Mouse (Mus musculus): ENCODE measurements around the gene Kcnk7.
"Not testable (repeated sequence)": the region's sequence is repeated elsewhere in the genome, so short reads cannot be mapped to it uniquely, and the experiment has no call there.

Kcnk7 gene

GRCm38 (mm10) chr19:5704163-5704800 is at the start of gene Kcnk7:
Gene Kcnk7 (plus strand): TSS chr19:5704367.
- DNase-seq, result no peak

GRCm38 (mm10) chr19:5654720-5655298 is 49.4 kb upstream of the Kcnk7 start:
- no peak for DNase-seq

DNA sequence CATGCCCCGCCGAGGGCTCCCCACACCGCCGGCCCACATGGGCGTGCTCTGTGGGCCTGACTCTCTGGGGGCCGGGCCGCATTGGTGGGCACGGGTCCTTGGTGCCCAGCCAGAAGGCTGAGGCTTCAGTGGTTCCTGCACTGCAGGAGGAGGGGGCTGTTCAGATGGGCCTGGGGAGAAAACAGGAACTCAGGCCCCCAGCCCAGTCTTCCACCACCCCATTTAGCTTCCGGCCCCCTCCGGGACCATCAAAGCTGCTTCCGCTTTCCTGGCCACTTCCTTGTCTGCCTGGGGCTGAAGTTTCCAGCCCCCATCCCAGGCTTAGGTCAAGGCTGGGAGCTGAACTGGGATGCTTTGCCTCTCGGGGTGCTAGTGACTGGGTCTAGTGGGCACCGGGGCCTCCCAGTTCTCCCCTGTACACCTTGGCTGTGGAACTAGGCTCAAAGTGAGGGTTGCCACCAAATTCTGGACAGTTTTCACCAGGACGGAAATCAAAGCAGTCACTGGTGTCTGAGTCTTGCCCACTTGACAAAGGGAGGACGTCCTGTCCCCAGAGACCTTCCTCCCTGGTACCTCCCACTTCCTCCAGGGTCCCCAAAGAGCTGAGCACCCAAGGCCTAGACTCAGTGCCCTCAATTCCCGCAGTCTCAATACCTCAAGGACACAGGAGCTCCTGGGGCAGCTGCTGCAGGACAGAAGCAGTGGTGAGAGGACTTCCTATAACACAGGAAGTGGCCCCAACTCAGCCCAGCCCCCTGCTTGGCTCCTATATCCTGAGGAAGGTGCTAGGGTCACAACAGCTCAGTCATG is 43.0 kb upstream of the Kcnk7 start:
- DNase-seq, result peak; percentile 57

DNA sequence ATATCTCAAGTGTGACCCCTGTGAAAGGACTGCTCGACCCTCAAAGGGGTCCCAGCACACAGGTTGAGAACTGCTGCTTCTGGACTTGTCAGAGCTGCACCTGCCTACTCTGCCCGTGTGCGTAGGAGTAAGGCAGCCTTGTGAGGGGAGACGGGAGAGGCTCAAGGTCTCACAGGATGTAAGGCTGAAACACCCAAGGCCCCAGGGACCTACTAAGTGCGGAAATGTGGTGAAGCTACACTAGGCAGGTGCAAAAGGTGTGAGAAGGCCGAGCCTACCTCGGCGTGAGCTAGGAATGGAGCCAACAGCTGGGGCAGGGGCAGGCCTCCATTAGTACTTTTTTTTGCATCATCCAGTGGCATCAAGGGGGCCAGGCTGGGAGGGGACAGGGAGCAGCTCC is 41.9 kb upstream of the Kcnk7 start:
- no peak for DNase-seq

- peak; percentile 94 for DNase-seq
These were observed 40.9 kb upstream of the Kcnk7 start, which contains the start of gene Sipa1 for GRCm38 (mm10) chr19:5662981-5663913. Gene Sipa1 (minus strand): TSS chr19:5663707.

GRCm38 (mm10) chr19:5664669-5665257 is 39.4 kb upstream of the Kcnk7 start:
- no peak for DNase-seq

GRCm38 (mm10) chr19:5665465-5665864 is 38.7 kb upstream of the Kcnk7 start:
- no peak for DNase-seq

DNA sequence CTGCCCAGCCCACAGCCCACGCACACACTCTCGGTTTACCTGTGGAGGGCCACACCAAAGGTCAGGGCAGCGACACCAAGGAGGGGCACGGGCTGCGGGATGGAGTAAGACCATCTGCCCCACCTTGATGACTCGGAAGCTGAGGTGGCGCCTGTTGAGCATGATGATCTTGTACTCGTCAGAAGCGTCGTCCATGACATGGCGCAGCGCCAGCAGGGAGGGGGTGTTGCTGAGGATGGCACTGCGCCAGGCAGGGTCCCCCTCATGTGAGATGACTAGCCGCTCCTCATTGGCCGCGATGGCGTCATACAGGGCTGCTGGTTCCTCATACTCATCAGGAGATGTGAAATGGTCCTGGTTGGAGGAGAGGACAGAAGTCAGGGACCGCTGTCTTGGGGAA is 37.8 kb upstream of the Kcnk7 start:
- no peak for DNase-seq

GRCm38 (mm10) chr19:5668372-5668771 is 35.8 kb upstream of the Kcnk7 start:
- no peak for DNase-seq

- peak; percentile 59 for DNase-seq
These were observed 23.7 kb upstream of the Kcnk7 start for GRCm38 (mm10) chr19:5680432-5680831.

GRCm38 (mm10) chr19:5684236-5684635 is 19.9 kb upstream of the Kcnk7 start:
- no peak for DNase-seq

DNA sequence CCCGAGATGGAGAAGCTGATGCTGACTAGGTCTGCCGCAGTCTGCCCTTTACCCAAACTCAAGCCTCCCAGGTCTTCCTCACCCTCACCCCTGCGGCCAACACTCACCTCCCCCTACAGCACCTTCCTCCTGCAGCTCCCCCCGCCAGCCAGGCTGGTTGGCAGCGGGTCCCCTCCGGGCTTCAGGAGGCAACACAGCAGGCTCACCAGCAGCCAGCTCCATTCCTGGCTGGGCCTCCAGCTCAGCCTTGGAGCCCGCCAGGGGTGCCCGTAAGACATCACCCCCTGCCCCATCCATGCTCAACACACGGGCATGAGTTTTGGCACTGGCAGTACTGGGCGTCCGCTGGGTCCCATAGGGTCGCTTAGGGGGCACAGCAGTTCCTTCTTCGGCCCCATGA is 19.2 kb upstream of the Kcnk7 start:
- no peak for DNase-seq

DNA sequence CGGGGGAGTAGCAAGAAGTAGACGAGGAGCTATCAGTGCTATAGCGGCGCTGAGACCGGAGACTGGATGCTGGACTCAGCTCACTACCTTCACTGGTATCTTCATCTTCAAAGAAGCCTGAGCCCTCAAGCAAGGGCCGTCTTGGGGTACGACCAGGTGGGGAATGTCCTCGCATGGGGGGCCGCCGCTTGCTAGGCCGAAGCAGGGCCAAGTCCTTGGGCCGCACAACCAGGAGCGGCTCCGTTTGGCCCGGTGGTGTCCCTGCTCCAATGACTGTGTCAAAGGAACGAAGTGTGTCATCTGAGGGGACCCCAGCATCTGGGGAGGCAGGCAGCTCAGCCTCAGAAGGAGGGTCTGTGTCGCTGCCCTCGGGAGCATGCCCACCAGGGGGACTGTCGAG is 18.7 kb upstream of the Kcnk7 start:
- DNase-seq, result no peak

GRCm38 (mm10) chr19:5685861-5686260 is 18.3 kb upstream of the Kcnk7 start:
- DNase-seq, result no peak

DNA sequence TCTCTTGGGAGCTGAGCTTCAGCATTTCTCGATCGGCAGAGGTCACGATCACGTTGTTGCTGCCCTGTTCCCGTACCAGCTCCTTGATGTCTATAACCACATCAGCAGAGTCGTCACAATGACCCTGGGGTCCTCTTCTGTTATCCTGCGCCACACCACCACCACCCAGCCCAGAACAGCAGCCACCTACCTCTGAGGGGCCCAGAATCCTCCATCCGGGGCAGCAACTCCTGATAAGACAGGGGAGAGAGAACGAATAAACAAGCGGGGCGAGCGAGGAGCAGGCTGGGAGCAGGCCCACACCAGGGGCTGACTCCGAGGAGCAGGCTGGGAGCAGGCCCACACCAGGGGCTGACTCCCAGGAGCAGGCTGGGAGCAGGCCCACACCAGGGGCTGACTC is 17.7 kb upstream of the Kcnk7 start:
- no peak for DNase-seq

DNA sequence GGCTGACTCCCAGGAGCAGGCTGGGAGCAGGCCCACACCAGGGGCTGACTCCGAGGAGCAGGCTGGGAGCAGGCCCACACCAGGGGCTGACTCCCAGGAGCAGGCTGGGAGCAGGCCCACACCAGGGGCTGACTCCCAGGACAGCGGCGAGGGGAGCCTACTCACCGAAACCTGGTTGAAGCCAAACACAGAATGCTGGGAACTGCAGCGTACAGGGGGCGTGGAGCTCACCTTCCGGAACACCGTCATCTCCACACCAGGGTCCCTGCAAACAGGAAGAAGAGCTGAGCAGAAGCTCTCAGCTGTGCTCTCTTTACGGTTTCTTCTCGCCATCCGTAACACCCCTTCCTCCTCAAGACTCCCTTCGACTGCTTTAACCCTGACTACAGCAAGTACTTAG is 17.2 kb upstream of the Kcnk7 start:
- DNase-seq, result not testable (repeated sequence)

DNA sequence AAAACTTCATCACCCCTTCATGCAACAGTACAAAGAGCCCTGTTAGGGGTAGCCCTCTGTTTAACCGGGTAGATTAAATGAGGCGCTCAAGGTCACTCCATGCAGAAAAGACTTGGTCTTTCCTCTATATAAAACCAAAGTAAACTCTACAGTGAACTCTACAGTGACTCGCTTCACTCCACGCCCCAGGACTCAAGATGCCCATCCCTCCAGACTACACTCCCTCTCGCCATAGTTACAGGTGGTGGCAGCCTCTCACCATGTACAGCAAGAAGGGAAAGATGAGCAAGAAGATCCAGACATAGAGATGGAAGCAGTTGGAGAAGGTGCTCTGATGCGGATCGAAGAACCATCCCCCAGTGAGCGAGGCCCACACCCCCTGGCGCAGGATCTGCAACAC is 16.4 kb upstream of the Kcnk7 start:
- no peak for DNase-seq

DNA sequence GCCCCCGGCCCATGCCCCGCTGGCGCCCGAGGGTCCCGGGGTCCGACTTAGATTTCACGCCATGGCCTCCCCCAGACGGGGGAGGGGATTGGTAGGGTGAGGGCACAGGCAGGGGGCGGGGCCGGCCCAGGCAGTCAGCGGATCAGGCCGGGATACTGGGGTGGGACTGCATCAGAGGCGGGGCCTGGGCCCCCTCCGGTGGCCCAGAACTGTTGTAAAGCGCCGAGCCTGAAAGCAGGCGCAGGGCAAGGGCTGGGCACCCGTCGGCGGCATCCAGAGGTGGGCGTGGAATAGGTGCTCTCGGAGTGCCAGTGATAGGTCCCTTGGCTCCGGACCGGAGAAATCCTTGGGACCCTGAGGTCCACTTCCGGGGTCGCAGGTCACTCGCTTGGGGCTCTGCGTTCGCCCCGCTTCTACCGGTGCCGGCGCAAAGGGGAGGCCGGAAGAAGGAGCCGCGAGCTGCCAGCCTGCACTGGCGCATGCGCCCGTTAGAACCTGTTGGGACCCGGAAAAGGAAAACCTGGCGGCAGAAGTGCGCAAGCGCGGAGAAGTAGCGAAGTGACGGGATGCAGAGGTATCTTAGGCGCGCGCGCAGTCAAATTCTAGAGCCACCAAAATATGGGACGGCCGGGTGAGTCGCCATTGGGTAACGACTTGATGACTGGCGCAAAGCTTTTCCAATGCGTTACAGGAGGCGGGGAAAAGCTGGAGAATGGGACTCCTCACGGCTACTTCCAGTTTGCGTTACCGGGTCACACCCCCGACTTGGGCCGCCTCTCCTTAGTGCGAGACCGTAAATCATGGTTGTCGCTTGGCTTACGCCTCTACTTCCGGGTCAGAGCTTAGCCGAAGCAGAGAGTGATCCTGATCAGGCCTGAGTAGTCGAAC is 15.7 kb upstream of the Kcnk7 start, which contains the start of the genes Map3k11 and Pcnx3:
Gene Map3k11, plus strand, starts transcription at position 543 of the 888 bp plus-strand sequence.
Gene Pcnx3, minus strand, starts transcription at position 709 of the 888 bp plus-strand sequence.
- peak; percentile 99 for DNase-seq

GRCm38 (mm10) chr19:5689088-5689428 is 15.1 kb upstream of the Kcnk7 start:
- DNase-seq, result no peak

- peak; percentile 97 for DNase-seq
These were observed 14.4 kb upstream of the Kcnk7 start for GRCm38 (mm10) chr19:5689565-5690342.

DNA sequence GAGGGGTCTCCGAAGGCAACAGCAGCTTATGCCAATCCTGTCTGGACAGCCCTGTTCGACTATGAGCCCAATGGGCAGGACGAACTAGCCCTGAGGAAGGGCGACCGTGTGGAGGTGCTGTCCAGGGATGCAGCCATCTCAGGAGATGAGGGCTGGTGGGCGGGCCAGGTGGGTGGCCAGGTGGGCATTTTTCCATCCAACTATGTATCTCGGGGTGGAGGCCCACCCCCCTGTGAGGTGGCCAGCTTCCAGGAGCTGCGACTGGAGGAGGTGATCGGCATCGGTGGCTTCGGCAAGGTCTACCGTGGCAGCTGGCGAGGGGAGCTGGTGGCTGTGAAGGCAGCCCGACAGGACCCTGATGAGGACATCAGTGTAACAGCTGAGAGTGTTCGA is 13.8 kb upstream of the Kcnk7 start:
- DNase-seq, result peak; percentile 42

All from kidney, adult 9 months (tissue).